Mouse (Mus musculus): Measurements from ENCODE around the gene Fcgr3. TPM values are rescaled to one million over a fixed set of nuclear protein-coding genes. Genes with fewer than 3 reads are reported as not detected.
"Not testable (repeated sequence)": the region's sequence is repeated elsewhere in the genome, so short reads cannot be mapped to it uniquely, and the experiment has no call there.

Gene Fcgr3
- polyA plus RNA-seq, 1 experiment from 2014 or later: 8.3 TPM

- H3K9ac ChIP-seq (replicated peaks; ENCODE audit: low read length); H3K4me1 ChIP-seq (ENCODE audit: control insufficient read depth, insufficient read depth, low read length); DNase-seq; H3K27ac ChIP-seq (replicated peaks; ENCODE audit: low read depth, low read length); H3K4me3 ChIP-seq (replicated peaks; ENCODE audit: low read depth, low read length); H3K36me3 ChIP-seq (ENCODE audit: control insufficient read depth, insufficient read depth, low read length); H3K4me2 ChIP-seq (ENCODE audit: low read length); H3K9me3 ChIP-seq (ENCODE audit: control insufficient read depth, low read length); ATAC-seq (ENCODE audit: low FRiP score, low TSS enrichment): not testable (repeated sequence)
- H3K27me3 ChIP-seq (ENCODE audit: control insufficient read depth, insufficient read depth, low read length): peaks cover 23% of the 10 kb centered on the region
- 30% methylated on average over 5 of the region's 5 CpGs for WGBS
Measured at GRCm38 (mm10) chr1:171077192-171077591, 12.5 kb upstream of the Fcgr3 start.

GRCm38 (mm10) chr1:171076176-171076575 lies 11.4 kb upstream of the Fcgr3 start:
- not testable (repeated sequence) for H3K4me2 ChIP-seq (ENCODE audit: low read length); H3K27ac ChIP-seq (replicated peaks; ENCODE audit: low read depth, low read length); H3K36me3 ChIP-seq (ENCODE audit: control insufficient read depth, insufficient read depth, low read length); H3K4me1 ChIP-seq (ENCODE audit: control insufficient read depth, insufficient read depth, low read length); H3K4me3 ChIP-seq (replicated peaks; ENCODE audit: low read depth, low read length); DNase-seq; H3K9me3 ChIP-seq (ENCODE audit: control insufficient read depth, low read length); H3K9ac ChIP-seq (replicated peaks; ENCODE audit: low read length); ATAC-seq (ENCODE audit: low FRiP score, low TSS enrichment)
- peaks cover 19% of the 10 kb centered on the region for H3K27me3 ChIP-seq (ENCODE audit: control insufficient read depth, insufficient read depth, low read length)
- WGBS: 59% methylated on average over 3 of the region's 5 CpGs

GRCm38 (mm10) chr1:171074283-171074682 lies 9.5 kb upstream of the Fcgr3 start:
- H3K27me3 ChIP-seq (ENCODE audit: control insufficient read depth, insufficient read depth, low read length): peaks cover 32% of the 10 kb centered on the region
- H3K4me3 ChIP-seq (replicated peaks; ENCODE audit: low read depth, low read length); H3K27ac ChIP-seq (replicated peaks; ENCODE audit: low read depth, low read length); H3K9me3 ChIP-seq (ENCODE audit: control insufficient read depth, low read length); H3K36me3 ChIP-seq (ENCODE audit: control insufficient read depth, insufficient read depth, low read length); H3K9ac ChIP-seq (replicated peaks; ENCODE audit: low read length); H3K4me1 ChIP-seq (ENCODE audit: control insufficient read depth, insufficient read depth, low read length); H3K4me2 ChIP-seq (ENCODE audit: low read length); DNase-seq; ATAC-seq (ENCODE audit: low FRiP score, low TSS enrichment): not testable (repeated sequence)
- WGBS: 30% methylated on average over 4 of the region's 10 CpGs

- not testable (repeated sequence) for H3K27ac ChIP-seq (replicated peaks; ENCODE audit: low read depth, low read length); DNase-seq; H3K9me3 ChIP-seq (ENCODE audit: control insufficient read depth, low read length); H3K4me3 ChIP-seq (replicated peaks; ENCODE audit: low read depth, low read length); H3K36me3 ChIP-seq (ENCODE audit: control insufficient read depth, insufficient read depth, low read length); H3K9ac ChIP-seq (replicated peaks; ENCODE audit: low read length); H3K4me1 ChIP-seq (ENCODE audit: control insufficient read depth, insufficient read depth, low read length); H3K4me2 ChIP-seq (ENCODE audit: low read length)
- H3K27me3 ChIP-seq (ENCODE audit: control insufficient read depth, insufficient read depth, low read length): peaks cover 26% of the 10 kb centered on the region
- no CpG with 5 or more reads among the region's 45 CpGs for WGBS
- ATAC-seq (ENCODE audit: low FRiP score, low TSS enrichment): peak; percentile 18; the same call in 1 of the 2 replicates
Measured at GRCm38 (mm10) chr1:171072217-171072616, 7.5 kb upstream of the Fcgr3 start.

GRCm38 (mm10) chr1:171071726-171072125 lies 7.0 kb upstream of the Fcgr3 start:
- not testable (repeated sequence) for H3K9ac ChIP-seq (replicated peaks; ENCODE audit: low read length); DNase-seq; H3K4me3 ChIP-seq (replicated peaks; ENCODE audit: low read depth, low read length); H3K4me2 ChIP-seq (ENCODE audit: low read length); H3K27ac ChIP-seq (replicated peaks; ENCODE audit: low read depth, low read length); H3K9me3 ChIP-seq (ENCODE audit: control insufficient read depth, low read length); H3K4me1 ChIP-seq (ENCODE audit: control insufficient read depth, insufficient read depth, low read length); H3K36me3 ChIP-seq (ENCODE audit: control insufficient read depth, insufficient read depth, low read length)
- WGBS: no CpG with 5 or more reads among the region's 35 CpGs
- peak; percentile 46; the same call in 1 of the 2 replicates for ATAC-seq (ENCODE audit: low FRiP score, low TSS enrichment)
- peaks cover 24% of the 10 kb centered on the region for H3K27me3 ChIP-seq (ENCODE audit: control insufficient read depth, insufficient read depth, low read length)

- not testable (repeated sequence) for H3K9me3 ChIP-seq (ENCODE audit: control insufficient read depth, low read length); ATAC-seq (ENCODE audit: low FRiP score, low TSS enrichment); H3K4me1 ChIP-seq (ENCODE audit: control insufficient read depth, insufficient read depth, low read length); H3K27ac ChIP-seq (replicated peaks; ENCODE audit: low read depth, low read length); H3K36me3 ChIP-seq (ENCODE audit: control insufficient read depth, insufficient read depth, low read length); H3K4me3 ChIP-seq (replicated peaks; ENCODE audit: low read depth, low read length); H3K9ac ChIP-seq (replicated peaks; ENCODE audit: low read length)
- DNase-seq: peak; percentile 25
- WGBS: 21% methylated on average over 11 of the region's 16 CpGs
- H3K27me3 ChIP-seq (ENCODE audit: control insufficient read depth, insufficient read depth, low read length): peaks cover 25% of the 10 kb centered on the region
- peak overlapping the region; percentile 24 for H3K4me2 ChIP-seq (ENCODE audit: low read length)
Measured at GRCm38 (mm10) chr1:171070879-171071278, 6.1 kb upstream of the Fcgr3 start.

GRCm38 (mm10) chr1:171069508-171069907 lies 4.8 kb upstream of the Fcgr3 start:
- H3K9me3 ChIP-seq (ENCODE audit: control insufficient read depth, low read length); ATAC-seq (ENCODE audit: low FRiP score, low TSS enrichment); H3K27ac ChIP-seq (replicated peaks; ENCODE audit: low read depth, low read length); H3K9ac ChIP-seq (replicated peaks; ENCODE audit: low read length); H3K36me3 ChIP-seq (ENCODE audit: control insufficient read depth, insufficient read depth, low read length); H3K4me2 ChIP-seq (ENCODE audit: low read length); H3K4me3 ChIP-seq (replicated peaks; ENCODE audit: low read depth, low read length); H3K4me1 ChIP-seq (ENCODE audit: control insufficient read depth, insufficient read depth, low read length): not testable (repeated sequence)
- DNase-seq: peak; percentile 35
- 68% methylated on average over 3 of the region's 3 CpGs for WGBS
- peaks cover 29% of the 10 kb centered on the region for H3K27me3 ChIP-seq (ENCODE audit: control insufficient read depth, insufficient read depth, low read length)

- not testable (repeated sequence) for H3K4me3 ChIP-seq (replicated peaks; ENCODE audit: low read depth, low read length); ATAC-seq (ENCODE audit: low FRiP score, low TSS enrichment); H3K4me2 ChIP-seq (ENCODE audit: low read length); H3K27ac ChIP-seq (replicated peaks; ENCODE audit: low read depth, low read length); H3K9me3 ChIP-seq (ENCODE audit: control insufficient read depth, low read length); H3K36me3 ChIP-seq (ENCODE audit: control insufficient read depth, insufficient read depth, low read length); H3K4me1 ChIP-seq (ENCODE audit: control insufficient read depth, insufficient read depth, low read length); H3K9ac ChIP-seq (replicated peaks; ENCODE audit: low read length); DNase-seq
- WGBS: 57% methylated on average over 5 of the region's 5 CpGs
- peaks cover 33% of the 10 kb centered on the region for H3K27me3 ChIP-seq (ENCODE audit: control insufficient read depth, insufficient read depth, low read length)
Measured at GRCm38 (mm10) chr1:171067928-171068327, 3.2 kb upstream of the Fcgr3 start.

GRCm38 (mm10) chr1:171066583-171066982 lies 1.8 kb upstream of the Fcgr3 start:
- ATAC-seq (ENCODE audit: low FRiP score, low TSS enrichment): peak; percentile 31
- WGBS: 23% methylated on average over 2 of the region's 10 CpGs
- not testable (repeated sequence) for H3K4me2 ChIP-seq (ENCODE audit: low read length); H3K4me1 ChIP-seq (ENCODE audit: control insufficient read depth, insufficient read depth, low read length); H3K9ac ChIP-seq (replicated peaks; ENCODE audit: low read length); H3K27ac ChIP-seq (replicated peaks; ENCODE audit: low read depth, low read length); DNase-seq; H3K36me3 ChIP-seq (ENCODE audit: control insufficient read depth, insufficient read depth, low read length); H3K9me3 ChIP-seq (ENCODE audit: control insufficient read depth, low read length); H3K4me3 ChIP-seq (replicated peaks; ENCODE audit: low read depth, low read length)
- H3K27me3 ChIP-seq (ENCODE audit: control insufficient read depth, insufficient read depth, low read length): peaks cover 36% of the 10 kb centered on the region
